Mouse (Mus musculus): ENCODE measurements around the gene Olfr986.

The Olfr986 gene

GRCm38 (mm10) chr9:40234233-40235072 is 53.7 kb downstream of the Olfr986 start:
- no peak for DNase-seq (ENCODE audit: low spot score)

- no peak for DNase-seq (ENCODE audit: low spot score)
These were observed 54.5 kb downstream of the Olfr986 start for GRCm38 (mm10) chr9:40235220-40235619.
